Mouse (Mus musculus) lung, postnatal 0 days (tissue): ENCODE measurements at regions not wholly inside any gene's neighbourhood (a gene's known extent, or its start where the extent isn't known, plus 50 kb on each side); places are given as distances from the start of the nearest gene placed in this dataset.

ENCODE experiments used
- CTCF ChIP-seq: IDR thresholded peaks from 2 replicates; pipeline ENCODE4 v1.5.1; 2016; ENCODE audit warnings: antibody characterized with exemption, mild to moderate bottlenecking
- EP300 ChIP-seq: IDR thresholded peaks from 2 replicates; pipeline ENCODE4 v1.6.1; 2016; ENCODE audit warnings: antibody characterized with exemption, mild to moderate bottlenecking, control low read depth

GRCm38 (mm10) chr8:49030255-49030654, 186.5 kb upstream of the Tenm3 start:
- TF ChIP-seq CTCF (no peak), EP300 (no peak)
